Mouse (Mus musculus) left cerebral cortex, adult 9 months (tissue): ENCODE measurements around the gene Zfp14.
A peak's percentile ranks its signal among the peaks of the same experiment; 100 is the strongest.

Experiments used
- DNase-seq, 2 experiments: peaks; one replicate each; pipeline ENCODE4 v3.0.0; 2022; ENCODE audit warnings: low spot score in 2 of 2

The Zfp14 gene

DNA sequence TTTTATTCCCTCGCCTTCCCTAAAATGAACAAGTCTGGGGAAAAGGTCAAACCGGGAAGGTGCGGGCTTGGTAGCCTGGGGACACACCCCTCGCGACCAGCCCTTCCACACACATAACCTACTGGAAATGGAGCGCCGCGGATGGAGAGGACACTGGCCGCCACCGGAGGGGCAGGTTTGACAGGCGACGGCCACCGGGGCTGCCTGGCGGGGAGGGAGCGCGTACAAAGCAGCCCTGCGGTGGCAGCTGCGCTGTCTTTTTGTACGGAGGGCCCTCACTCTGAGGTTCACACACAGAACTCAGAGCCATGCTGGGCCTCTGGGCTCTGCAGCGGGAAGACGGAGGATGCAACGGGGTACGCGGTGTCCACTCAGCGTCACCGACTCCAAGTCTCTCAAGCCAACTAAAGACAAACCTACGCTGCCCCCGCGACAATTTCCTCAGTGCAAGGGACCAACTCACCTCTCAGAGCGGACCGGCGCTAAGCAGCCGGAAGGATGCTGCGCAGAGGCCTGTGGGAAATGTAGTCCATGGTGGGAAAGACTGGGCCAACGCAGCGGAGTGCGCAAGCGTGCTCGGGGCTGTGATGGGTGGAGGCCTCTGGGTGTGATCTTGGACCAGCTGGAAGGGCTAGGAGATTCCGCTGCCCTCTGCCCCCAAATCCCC is at the start of gene Zfp14:
TSS of gene Zfp14 (minus strand) at position 499 of the 667 bp plus-strand sequence.
- peak; percentile 74 to 92 for DNase-seq

DNA sequence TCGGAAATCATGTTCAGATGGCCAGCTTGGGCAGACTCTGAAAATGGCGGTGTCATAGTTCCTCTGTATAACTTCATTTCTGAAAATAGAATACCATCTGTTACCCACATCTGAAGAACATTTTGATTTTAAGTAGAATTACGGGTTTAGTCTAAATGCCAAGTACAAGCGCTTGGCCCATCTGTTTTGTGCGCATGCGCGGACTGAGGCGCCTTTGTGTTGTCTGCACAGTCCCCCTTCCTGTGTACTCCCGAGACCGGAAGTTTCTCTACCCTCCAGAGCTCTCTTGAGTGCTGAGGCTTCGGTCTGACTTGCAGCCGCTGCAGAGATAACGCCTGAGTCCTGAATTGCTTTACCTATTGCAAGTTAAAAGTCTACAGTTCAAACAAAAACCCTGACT is 48.1 kb upstream of the Zfp14 start:
- peak; percentile 66 to 86 for DNase-seq

DNA sequence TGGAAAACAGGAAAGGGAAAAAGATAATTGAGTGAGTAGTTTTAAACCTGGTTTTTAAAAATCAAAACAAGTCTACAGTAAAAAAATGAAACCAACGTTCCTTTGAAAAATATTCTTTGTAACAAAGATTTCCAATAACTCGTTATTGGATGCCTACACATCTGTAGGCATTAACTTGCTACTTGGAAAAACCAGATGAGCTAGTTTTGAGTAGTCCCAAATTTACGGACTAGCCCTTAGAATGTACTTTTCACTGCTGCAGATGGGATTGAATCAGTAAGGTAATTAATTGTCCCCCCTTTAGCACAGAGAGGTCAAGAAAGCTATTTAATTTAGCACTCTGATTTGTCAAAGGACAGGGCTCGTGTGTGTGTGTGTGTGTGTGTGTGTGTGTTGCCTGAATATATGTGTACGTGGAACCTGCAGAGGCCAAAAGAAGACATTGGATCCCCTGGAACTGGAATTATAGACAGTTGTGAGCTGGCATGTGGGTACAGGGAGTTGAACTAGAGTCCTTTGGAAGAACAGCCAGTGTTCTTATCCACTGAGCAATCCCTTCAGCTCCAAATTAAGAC is 44.5 kb upstream of the Zfp14 start:
- no peak for DNase-seq

DNA sequence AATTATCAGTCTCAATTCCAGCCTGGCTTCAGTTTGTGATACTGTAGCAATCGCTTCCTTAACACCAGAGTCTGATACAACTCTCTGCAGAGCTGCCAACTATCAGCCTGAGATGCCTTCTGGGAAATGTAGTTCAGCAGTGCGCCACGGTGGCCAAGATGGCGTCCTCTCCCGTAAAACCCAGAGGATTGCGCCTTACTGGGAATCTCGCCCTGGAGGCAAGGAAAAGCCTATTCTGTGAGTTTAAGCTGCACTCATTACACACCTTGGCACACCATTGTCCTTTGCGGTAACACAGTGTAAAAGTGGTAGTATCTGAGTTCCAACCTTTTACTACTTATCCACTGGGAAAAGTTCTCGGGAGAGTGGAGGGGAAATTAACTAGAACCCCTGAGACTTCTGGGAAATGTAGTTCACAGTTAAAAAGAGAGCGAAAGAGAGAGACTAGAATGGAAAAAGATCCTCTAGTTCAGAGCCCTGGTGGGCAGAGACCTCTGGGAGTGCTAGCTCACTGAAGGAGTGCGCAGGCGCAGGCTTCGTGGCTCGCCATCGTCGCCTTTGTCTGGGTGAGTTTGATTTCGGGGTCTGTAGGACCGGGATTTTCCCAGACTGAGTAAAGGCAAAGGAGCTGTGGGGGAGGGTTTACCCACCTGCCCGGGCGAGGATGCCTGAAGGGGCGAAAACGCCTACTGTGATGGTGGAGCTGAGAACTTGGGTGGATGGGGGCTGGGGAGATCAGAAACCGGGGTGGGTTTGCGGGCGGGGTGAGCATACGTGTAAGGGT is 43.7 kb upstream of the Zfp14 start, which contains the start of gene Zfp260:
TSS of gene Zfp260 (plus strand) at position 132 of the 784 bp plus-strand sequence.
- peak; percentile 83 to 93 for DNase-seq

DNA sequence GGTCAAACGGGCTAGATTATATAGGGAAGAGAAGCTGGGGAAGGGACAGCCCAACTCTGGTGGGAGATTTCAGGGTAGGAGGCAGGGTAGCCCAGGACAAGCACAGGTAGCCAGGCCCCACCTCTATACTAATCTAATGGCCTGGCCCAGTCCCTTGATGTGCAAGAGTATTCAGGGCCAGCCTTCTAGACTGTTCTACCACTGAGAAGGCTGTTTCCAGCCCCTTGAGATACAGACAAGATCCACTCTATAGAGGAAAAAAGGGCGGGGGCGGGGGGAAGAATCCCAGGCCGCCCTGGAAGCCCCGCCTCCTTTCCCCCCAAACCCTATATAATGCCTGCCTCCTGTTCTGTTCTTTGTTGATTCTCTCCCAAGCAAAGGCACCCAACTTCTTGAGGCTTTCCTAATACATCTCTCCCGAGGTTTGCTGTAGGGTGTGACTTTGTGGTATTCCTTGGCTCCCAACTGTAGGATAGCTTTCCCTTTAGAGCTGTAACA is 42.8 kb upstream of the Zfp14 start:
- DNase-seq = no peak

DNA sequence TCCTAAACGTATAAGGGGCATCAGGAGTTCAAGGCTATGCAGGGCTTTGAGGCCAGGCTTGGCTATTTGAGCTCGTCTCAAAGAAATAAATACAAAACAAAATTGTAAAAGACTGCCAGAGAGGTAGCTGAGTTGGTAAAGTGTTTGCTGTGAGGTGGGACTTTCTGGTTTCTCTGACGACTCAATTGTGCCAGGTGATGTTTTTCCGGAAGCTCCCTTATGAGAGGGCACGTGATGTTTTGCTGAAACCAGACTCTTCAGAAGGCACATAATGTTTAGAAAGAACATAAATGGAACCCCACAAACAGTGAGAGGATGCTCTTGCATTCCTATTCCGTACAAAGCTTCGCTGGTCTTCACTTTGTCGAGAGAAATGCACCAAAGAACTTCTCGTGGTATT is 41.5 kb upstream of the Zfp14 start:
- DNase-seq = no peak

DNA sequence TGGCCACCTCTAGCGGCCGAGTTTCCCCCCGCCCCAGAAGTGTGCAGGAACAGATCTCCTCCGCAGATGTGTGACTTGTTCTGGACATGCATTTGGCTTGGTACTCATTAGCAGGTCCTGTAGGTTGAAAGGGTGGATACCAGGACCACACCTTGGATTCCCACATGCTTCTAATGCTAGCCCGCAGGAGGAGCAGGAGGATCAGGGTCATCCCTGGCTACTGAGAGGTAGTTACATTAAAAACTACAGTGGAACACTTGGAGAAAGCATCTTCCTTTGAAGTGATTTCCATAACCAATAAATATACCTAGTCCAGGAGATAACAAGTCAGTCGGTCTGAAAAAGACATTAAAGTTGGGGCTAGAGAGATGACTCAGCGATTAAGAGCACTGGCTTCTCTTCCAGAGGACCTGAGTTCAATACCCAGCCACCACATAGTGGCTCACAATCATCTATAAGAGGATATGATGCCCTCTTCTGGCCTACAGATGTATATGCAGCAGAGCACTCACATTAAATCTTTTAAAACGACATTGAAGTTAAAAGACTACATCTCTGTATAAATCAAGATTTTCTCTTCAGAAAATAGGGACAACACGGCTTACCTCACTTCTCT is 39.9 kb upstream of the Zfp14 start:
- no peak for DNase-seq

DNA sequence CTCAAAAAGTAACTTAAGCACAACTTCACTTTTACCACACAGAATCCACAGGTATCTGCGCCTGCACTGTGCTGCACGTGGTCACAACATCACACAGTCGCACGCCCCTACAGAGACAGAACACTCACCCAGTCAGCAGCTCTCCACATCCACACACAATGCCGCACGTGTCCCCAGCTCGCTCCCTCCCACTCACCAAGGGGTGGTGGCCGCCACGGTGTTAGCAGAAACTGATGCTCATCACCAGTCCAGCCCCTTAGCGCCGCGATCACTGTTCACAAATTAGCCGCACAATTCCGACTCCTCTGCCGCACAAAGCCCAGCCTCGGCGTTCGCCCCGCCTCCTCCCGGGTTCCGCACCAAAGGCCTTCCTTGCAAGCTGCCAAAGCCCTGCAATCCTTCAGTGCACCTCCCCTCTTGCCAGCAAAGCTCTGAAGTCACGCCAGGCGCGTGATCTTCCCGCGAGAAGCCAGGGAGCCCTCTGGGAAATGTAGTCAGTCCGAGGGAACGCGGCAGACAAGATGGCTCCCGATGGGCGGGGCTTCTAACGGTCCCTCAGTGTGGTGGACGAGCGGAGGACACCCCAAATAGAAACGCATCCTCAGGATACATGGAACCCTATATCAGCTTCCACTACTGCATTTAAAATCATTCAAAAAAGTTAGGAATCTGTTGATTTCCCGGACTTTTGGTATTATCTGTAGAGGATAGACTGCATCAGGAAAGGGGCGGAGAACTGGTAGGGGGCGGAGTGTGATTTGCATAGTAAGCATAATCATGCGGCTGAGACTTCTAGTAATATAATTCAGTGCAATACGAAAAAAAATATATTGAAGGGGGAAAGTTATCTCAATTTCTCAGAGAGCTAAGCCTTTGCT is 39.2 kb upstream of the Zfp14 start, which contains the start of the genes Gm26920 and Zfp566:
TSS of gene Gm26920 (minus strand) at position 319 of the 878 bp plus-strand sequence.
TSS of gene Zfp566 (minus strand) at position 436 of the 878 bp plus-strand sequence.
- peak; percentile 90 to 98 for DNase-seq

DNA sequence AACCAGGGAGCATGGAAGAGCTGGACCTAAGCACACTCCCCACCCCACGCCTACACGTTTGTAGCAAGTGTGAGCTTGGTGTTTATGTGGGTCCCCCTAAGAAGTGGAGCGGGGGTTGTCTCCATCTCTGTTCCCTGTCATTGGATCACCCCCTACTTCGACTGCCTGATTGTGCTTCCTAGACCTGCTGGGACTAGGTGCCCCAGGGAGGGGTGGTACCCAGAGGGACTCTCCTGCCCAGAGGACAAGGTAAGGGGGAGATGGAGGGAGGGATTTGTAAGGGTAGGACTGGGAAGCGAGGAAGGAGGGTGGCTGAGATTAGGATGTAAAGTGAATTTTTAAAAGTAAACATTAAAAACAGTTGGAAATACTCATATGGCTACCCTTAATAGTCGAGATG is 38.2 kb upstream of the Zfp14 start:
- no peak for DNase-seq

DNA sequence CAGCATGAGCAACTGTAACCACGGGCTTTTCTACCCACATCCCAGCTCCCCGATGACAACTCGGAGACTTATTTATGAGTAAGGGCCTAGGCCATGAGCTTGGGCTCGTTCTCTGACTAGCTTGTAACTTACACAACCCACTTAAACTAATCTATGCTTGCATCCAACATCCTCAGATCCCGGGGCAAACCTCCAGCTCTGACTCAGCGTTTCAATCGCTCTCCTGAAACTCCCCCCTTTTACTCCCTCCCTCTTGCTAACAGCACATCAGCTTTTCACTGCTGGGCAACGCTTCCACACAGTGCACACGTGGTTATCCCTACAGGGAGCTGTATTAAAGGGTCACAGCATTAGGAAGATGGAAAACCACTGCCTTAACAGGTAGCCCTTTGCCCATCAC is 35.3 kb upstream of the Zfp14 start:
- peak in 1 of 2 experiments; percentile 72 for DNase-seq

DNA sequence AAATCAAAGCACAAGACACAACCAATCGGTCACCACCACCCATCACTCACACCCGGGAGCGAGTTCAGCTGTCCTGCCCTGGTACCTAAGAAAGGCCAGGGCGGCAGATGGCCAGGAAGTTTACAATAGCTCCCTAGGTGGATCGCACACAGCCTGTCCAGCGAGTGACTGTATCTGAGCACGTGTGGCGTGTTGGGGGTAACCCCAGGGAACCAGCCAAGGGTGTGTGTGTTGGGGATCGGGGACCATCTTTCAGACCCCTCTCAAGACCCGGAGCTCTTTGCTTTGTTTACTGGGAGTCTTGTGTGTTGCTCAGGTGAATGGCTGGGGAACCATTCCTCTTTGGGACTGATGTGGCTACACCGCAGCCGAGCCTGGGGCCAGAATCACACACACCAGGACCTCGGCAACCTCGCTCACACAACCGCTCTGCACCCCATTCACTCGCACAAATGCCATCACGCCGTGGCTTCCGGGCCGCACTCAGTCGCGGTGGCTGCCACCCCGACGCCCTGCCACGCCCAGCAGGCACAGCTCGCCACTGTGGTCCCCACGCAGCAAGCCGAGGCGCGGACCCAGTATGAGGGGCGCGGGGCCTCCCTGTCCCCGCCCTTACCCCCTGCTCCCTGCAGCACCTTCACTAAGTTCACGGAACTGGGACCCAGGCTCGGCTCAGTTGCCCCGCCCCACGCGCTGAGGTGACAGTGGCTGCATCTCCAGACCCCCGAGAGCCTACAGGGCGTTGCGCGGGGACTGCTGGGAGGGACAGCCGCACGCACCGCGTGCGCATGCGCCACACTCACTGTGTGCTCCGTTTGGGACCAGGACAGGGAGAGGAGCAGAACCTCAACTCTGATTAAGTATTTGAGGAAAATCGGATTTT is 21.2 kb upstream of the Zfp14 start, which contains the start of gene Zfp82:
TSS of gene Zfp82 (minus strand) at position 755 of the 883 bp plus-strand sequence.
- peak in 1 of 2 experiments; percentile 82 for DNase-seq

DNA sequence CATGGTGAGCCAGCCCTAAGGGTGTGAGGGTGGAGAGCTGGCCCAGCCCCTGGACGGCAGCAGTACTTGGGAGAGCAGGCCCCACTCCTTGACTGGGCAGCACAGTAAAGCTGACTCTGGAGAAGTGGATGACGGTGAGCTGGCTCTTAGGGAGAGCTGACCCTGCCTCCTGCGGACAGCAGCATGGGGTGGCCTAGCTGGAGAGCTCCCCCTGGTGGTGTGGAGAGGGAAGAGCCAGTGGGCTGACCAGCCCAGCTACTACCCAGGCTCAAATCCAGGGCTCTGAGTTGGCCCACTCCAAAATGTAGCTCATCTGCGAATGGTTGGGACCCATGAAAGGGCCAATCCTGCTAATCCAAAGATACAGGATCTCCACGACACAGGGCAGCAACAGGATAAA is 13.4 kb upstream of the Zfp14 start:
- no peak for DNase-seq

DNA sequence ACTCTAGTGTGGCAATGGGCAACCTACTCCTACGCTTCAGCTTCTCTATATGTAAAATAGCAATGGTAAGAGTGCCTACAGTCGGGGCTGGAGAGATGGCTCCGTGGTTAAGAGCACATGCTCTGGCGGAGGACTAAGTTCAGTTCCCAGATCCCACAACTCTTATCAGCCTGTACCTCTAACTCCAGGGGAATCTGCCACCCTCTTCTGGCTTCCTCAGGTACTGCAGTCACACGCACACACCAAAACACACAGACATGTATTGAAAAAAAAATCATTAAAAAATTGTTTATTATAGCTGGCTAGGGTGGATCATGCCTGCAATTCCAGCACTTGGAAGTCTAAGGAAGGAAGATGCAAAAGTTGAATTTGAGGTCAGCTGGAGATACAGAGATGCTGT is 11.3 kb upstream of the Zfp14 start:
- no peak for DNase-seq

DNA sequence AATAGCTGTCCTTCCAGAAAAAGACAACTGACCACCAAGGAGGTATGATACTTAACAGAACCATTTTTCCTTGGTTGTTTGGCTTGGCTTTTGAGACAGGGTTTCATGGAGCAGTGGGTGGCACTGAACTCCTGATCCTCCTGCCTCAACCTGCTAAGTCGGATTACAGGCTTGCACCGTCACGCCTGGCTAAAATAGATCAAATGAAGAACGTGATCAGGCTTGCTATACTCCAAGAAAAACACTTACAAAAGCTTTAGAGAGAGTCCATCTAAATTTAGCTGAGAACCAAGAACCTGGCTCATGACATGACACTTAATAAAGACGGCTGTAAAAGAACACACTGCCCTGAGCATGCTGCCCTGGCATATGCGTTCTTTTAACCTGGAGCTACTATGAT is 9.2 kb upstream of the Zfp14 start:
- no peak for DNase-seq

DNA sequence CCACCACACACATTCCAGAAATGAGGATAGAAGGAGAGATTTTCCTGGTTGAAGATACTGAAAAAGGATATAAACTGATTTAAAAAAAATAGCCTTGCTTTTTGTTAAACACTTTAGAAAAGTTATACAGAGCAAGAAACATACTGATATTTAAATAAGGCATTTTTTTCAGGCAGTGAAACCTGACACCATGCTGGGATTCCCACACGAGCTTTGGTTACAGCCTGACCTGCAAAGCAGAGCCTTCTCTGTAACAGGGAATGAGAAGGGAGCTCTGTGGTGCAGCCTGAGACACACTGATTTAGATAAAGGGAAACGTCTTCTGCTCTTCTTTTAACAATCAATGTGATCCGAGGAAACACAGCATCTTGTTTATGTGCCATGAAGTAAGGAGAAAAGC is 2.4 kb upstream of the Zfp14 start:
- DNase-seq = no peak

DNA sequence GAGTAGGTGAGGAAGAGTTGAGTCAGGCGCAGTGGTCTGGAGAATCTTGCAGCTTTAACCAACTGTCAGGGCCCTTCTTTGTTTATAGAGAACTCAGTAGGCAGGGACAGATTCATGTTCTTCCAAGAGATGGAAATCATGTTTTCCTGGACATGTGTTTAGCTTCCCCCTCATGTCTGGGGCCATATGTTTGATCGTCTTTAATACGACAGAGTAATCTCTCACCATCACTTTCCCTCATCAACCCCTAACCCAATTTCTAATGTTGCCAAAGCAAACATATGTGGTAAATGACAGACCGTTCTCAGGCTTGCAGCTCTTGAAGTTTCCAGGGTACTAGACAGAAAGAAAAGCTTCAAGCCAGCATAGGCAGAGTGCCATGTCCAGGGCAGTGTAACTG is 3.1 kb downstream of the Zfp14 start:
- no peak for DNase-seq

DNA sequence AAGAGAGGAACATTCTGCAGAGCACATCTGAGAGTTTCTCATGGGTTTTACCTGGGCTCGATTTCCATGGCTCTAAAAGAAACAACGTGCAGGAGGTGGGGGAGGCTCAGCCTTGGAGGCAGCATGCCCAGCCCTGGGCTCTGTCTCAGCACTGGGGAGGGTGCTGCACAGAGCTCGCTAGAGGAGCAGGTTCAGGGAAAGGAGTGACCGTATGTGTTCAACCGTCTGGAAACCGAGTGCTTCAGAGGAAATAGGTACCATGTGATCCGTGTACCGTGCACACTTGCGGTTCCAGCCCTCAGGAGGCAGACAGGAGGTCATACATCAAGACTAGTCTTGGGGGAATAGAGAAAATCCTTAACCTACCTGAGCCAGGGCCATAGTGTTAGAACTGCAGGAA is 6.8 kb downstream of the Zfp14 start:
- DNase-seq = no peak

DNA sequence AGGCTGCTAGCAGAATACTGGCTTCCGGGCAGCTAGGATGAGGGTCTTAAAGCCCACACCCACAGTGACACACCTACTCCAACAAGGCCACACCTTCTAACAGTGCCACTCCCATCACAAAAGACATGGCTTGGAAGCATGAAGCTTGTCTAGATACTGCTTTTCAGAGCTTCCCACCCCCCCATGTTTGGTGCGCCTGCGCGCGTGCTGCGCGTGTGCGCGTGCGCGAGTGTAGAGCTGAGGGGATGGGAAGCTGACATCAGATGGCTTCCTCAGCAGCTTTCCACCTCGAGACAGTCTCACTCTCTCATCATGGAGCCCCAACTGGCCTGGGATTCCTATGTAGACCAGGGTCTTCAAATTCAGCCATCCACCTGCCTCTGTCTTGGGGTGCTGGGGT is 16.8 kb downstream of the Zfp14 start:
- DNase-seq = no peak

DNA sequence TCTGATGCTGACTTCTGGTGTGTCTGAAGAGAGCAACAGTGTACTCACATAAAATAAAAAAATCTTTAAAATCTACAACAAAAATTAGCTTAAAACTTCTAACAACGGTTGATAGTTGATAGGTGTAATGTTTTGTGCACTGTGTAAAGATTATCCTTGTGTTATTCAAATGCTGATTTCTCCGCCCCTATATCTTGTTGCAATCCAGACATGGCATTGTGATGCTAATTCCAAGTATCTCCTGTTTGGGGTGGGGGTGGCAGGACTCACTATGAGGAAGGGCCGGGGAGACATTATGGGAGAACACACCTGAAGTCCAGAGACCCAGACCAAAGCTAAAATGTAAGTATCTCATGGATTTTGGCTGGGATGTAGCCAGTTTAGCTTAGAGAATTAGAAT is 19.8 kb downstream of the Zfp14 start:
- DNase-seq = no peak

DNA sequence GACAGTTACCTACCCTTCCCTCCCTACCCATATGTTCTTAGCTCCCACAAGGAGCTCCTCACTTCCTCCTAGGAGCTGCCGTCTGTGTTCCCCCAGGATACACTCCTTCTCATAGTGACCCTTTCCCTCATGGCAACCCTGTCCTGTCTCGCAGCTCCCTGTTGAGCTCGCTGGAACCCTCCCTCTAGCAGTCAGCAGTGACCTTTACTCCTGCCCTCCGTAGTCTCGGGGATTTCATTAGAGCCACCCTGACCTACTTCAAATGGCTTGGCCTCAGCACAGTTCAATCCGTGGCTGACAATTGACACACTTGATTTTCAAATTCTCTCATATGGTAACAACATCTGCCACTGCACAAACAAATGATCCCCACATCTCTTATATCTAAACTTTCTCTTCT is 20.5 kb downstream of the Zfp14 start:
- no peak for DNase-seq
